Mouse (Mus musculus) hindbrain, embryonic 12.5 days (tissue): ENCODE results near the gene Cdip1. TPM values are rescaled to one million over a fixed set of nuclear protein-coding genes. Genes with fewer than 3 reads are reported as not detected.

ENCODE experiments used
- ATAC-seq: fragments of 200-750 bp; cut with Nextera tagmentation; 2 replicates; pipeline ENCODE4 v1.8.0; 2017; ENCODE audit warnings: moderate TSS enrichment; ENCODE audit not compliant: low FRiP score
- H3K27ac ChIP-seq: fragments of 300-500 bp; sonication (generic); 2 replicates; pipeline ENCODE4 v1.5.1; 2016; ENCODE audit warnings: mild to moderate bottlenecking
- H3K27me3 ChIP-seq: fragments of 300-500 bp; sonication (generic); 2 replicates; pipeline ENCODE4 v1.6.1; 2016; ENCODE audit warnings: mild to moderate bottlenecking
- H3K36me3 ChIP-seq: fragments of 300-500 bp; sonication (generic); 2 replicates; pipeline ENCODE4 v1.6.1; 2016; ENCODE audit warnings: mild to moderate bottlenecking
- H3K4me1 ChIP-seq: fragments of 300-500 bp; sonication (generic); 2 replicates; pipeline ENCODE4 v1.6.1; 2016
- H3K4me2 ChIP-seq: fragments of 300-500 bp; sonication (generic); replicated peaks from 2 replicates; pipeline ENCODE4 v1.6.1; 2016; ENCODE audit warnings: mild to moderate bottlenecking
- H3K4me3 ChIP-seq: fragments of 300-500 bp; sonication (generic); 2 replicates; pipeline ENCODE4 v1.5.1; 2016; ENCODE audit warnings: mild to moderate bottlenecking
- H3K9ac ChIP-seq: fragments of 300-500 bp; sonication (generic); 2 replicates; pipeline ENCODE4 v1.6.1; 2016; ENCODE audit warnings: mild to moderate bottlenecking, moderate library complexity
- H3K9me3 ChIP-seq: fragments of 300-500 bp; sonication (generic); replicated peaks from 2 replicates; pipeline ENCODE4 v1.6.1; 2016; ENCODE audit warnings: mild to moderate bottlenecking
- WGBS: fragments of 180-500 bp; shearing (Covaris S2); methylation state at CpG from one replicate; pipeline ENCODE4 v1.1.7; 2016; 5-methylcytosine and 5-hydroxymethylcytosine counted together
- polyA plus RNA-seq: library from polyadenylated mRNA; unstranded; fragments of >200 nt; fragmentation: Nextera tagmentation; extraction: Ambion mirVana; gene quantifications from 2 replicates; pipeline ENCODE4 v1.2.1, GENCODE M21; 2016

Gene Cdip1
- polyA plus RNA-seq, 1 experiment from 2014 or later: 95.6 TPM

- no peaks in the 10 kb centered on the region for H3K9me3 ChIP-seq
- under 1% methylated on average over 40 of the region's 40 CpGs for WGBS
- peak overlapping the region; percentile 88 for H3K9ac ChIP-seq
- H3K4me3 ChIP-seq: peak overlapping the region; percentile 88
- H3K36me3 ChIP-seq: no peaks in the 10 kb centered on the region
- ATAC-seq: peak; percentile 62
- H3K27ac ChIP-seq: peak overlapping the region; percentile 84
- H3K27me3 ChIP-seq: no peaks in the 10 kb centered on the region
- H3K4me1 ChIP-seq: peaks cover 6% of the 10 kb centered on the region
- peak overlapping the region; percentile 87 for H3K4me2 ChIP-seq
Observed at GRCm38 (mm10) chr16:4726528-4727128, 63.5 kb downstream of the Cdip1 start.

DNA sequence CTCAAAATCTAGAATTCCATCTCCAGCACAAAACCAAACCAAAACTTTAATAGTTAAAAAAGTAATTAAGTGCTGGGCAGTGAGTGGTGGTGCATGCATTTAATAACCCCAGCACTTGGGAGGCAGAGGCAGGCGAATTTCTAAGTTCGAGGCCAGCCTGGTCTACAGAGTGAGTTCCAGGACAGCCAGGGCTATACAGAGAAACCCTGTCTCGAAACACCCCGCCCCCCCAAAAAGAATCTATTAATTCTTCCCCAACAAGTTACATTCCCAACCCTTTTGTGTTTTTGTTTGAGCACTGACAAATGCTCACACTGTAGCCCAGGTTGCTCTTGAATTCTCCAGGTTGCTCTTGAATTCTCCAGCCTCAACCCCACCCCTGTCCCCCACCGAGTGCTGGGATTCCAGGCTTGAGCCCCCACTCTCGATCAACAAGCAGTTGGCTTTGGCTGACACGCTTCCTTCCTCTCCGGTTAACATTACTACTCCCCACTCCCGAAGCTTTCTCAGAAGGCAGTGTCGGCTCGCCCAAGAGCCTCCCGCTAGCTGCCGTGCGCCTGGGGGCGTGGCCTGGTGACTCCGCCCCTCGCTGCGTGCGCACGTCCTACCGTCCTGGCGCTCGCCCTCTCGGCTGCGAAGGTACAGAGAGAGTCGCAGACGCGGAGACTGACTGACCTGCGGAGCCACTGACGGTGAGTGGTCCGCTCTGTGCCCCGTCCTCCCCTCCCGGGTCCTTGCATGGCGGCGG, 64.1 kb downstream of the Cdip1 start, which contains the start of gene Hmox2:
Gene Hmox2, plus strand, starts transcription at position 582 of the 748 bp plus-strand sequence.
- WGBS: 7% methylated on average over 35 of the region's 35 CpGs
- Histone ChIP-seq H3K9me3 (no peaks in the 10 kb centered on the region), H3K27ac (peak within 1 kb of the TSS; percentile 84), H3K27me3 (no peaks in the 10 kb centered on the region), H3K36me3 (no peaks in the 10 kb centered on the region), H3K9ac (peak within 1 kb of the TSS; percentile 88), H3K4me1 (peaks cover 6% of the 10 kb centered on the region), H3K4me2 (peak within 1 kb of the TSS; percentile 87), H3K4me3 (peak within 1 kb of the TSS; percentile 88)
- ATAC-seq: peak; percentile 96

DNA sequence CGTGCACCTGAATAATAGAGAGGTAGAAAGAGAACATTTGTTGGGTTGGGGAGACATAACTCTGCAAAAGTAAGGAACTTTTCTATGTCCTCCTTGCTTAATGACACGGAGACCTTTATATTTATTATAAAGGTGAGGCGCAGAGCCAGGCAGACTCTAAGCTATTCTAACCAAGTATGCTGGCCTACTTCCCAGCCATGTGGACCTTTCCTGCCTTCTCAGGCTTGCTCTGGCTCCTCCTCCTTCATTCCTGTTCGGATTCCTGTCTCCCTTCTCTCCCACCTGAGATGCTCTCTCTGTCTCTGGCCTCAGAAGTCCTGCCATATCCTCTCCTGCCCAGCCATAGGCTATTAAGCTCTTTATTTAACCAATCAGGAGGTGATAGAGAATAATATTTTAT, 64.8 kb downstream of the Cdip1 start:
- no peak for ATAC-seq
- H3K9ac ChIP-seq: no peak overlapping the region

GRCm38 (mm10) chr16:4722915-4723209, 67.2 kb downstream of the Cdip1 start:
- H3K9me3 ChIP-seq: no peaks in the 10 kb centered on the region
- H3K27me3 ChIP-seq: no peaks in the 10 kb centered on the region
- no peak overlapping the region for H3K27ac ChIP-seq
- H3K36me3 ChIP-seq: no peaks in the 10 kb centered on the region
- no peak for ATAC-seq
- peaks cover 16% of the 10 kb centered on the region for H3K4me1 ChIP-seq
- no peak overlapping the region for H3K9ac ChIP-seq
- 70% methylated on average over 3 of the region's 3 CpGs for WGBS
- H3K4me3 ChIP-seq: no peak overlapping the region
- H3K4me2 ChIP-seq: no peak overlapping the region

More for the DNA sequence above, 64.8 kb downstream of the Cdip1 start:
- Histone ChIP-seq H3K4me1 (peaks cover 6% of the 10 kb centered on the region), H3K4me2 (no peak overlapping the region), H3K27ac (no peak overlapping the region), H3K4me3 (no peak overlapping the region), H3K36me3 (no peaks in the 10 kb centered on the region), H3K9me3 (no peaks in the 10 kb centered on the region), H3K27me3 (no peaks in the 10 kb centered on the region)
- WGBS: 82% methylated on average over 4 of the region's 4 CpGs

DNA sequence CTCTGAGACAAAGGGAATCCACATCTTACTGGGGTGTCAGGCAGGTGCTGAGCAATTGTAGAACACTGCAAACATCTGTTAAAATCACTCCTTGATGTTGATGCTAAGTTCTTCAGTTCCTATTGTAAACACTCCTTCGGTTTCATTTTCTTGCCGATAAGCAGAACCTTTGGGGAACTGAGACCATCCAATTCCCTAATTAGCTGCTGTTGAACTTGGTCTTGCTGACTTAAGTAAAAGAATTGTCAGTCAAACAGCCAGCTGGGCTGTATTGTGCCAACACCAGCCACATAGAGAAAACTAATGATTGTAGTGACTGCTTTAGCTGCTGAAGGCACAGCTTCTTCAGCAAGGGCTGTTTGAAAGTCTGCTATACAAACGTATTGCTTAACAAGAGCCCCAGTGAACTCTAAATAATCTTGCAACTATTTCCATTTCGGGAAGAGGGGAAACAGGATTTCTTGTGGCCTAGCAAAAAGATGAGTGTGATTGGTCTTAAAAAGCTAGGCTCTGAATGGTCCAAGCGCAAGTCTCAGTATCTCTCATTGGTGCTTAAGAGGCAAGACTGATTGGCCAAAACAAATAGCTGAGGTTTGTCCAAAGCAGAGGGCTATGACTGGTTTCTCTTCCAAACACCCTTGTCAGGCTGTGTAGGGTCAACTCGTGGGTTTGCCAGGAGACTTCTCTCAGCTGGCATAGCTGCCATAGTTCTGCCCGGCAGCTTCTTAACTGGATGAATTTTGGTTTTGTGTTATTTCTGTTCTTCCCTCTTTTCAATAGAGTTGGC, 67.8 kb downstream of the Cdip1 start:
- Histone ChIP-seq H3K9ac (no peak overlapping the region), H3K4me1 (peaks cover 20% of the 10 kb centered on the region), H3K27me3 (no peaks in the 10 kb centered on the region), H3K4me3 (no peak overlapping the region), H3K36me3 (no peaks in the 10 kb centered on the region), H3K27ac (no peak overlapping the region), H3K9me3 (no peaks in the 10 kb centered on the region), H3K4me2 (no peak overlapping the region)
- ATAC-seq: no peak
- 80% methylated on average over 7 of the region's 7 CpGs for WGBS

DNA sequence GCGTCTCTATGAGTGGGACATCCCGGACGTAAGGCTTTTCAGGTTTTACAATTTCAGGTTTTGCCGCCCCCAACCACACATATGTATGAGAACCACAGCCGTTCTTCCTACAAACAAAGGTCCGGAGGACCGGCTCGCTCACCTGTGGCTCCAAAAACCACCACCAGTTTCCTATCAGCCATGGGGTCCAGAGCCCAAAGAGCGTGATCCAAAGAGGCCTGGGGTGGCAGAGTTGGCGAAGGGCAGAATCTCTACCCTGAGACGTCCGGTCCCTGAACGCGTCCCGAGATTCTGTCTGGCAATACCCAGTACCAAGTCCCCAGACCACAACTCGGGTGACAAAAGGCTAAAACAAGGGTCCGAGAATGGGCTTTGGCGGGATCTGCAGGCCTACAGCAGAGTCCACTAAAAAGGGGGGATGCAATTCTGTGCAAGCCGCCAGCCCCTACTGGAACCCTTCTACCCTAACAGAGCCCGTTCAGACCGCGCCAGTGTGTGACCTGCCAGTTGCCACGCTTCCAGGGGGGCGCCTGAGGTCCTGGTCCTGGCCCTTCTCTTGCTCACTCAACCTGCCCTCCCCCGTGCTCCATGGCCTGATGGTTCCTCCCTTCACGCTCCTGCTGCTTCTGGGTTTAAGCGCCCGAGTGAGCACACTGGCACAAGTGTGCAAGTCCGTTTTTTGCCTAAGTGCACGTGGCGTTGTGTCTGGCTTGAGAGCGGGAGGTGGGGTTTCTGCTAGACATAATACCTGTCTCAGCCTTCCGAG, 71.2 kb downstream of the Cdip1 start, which contains the start of gene Nmral1:
Gene Nmral1, minus strand, starts transcription at position 604 of the 766 bp plus-strand sequence.
- Histone ChIP-seq H3K9ac (peak within 1 kb of the TSS; percentile 81), H3K27me3 (no peaks in the 10 kb centered on the region), H3K27ac (peak within 1 kb of the TSS; percentile 87), H3K4me3 (peak within 1 kb of the TSS; percentile 66), H3K9me3 (no peaks in the 10 kb centered on the region), H3K4me1 (peaks cover 17% of the 10 kb centered on the region), H3K4me2 (peak within 1 kb of the TSS; percentile 69), H3K36me3 (peaks cover 23% of the 10 kb centered on the region)
- peak; percentile 92 for ATAC-seq
- 9% methylated on average over 33 of the region's 33 CpGs for WGBS

- 69% methylated on average over 3 of the region's 3 CpGs for WGBS
- no peaks in the 10 kb centered on the region for H3K9me3 ChIP-seq
- peak overlapping the region; percentile 81; the same call in 1 of the 2 replicates for H3K9ac ChIP-seq
- ATAC-seq: no peak
- peak overlapping the region; percentile 69 for H3K4me2 ChIP-seq
- no peaks in the 10 kb centered on the region for H3K27me3 ChIP-seq
- peak overlapping the region; percentile 66 for H3K4me3 ChIP-seq
- H3K27ac ChIP-seq: no peak overlapping the region
- H3K36me3 ChIP-seq: peaks cover 34% of the 10 kb centered on the region
- peaks cover 17% of the 10 kb centered on the region for H3K4me1 ChIP-seq
Observed at GRCm38 (mm10) chr16:4717866-4718265, 72.2 kb downstream of the Cdip1 start.

DNA sequence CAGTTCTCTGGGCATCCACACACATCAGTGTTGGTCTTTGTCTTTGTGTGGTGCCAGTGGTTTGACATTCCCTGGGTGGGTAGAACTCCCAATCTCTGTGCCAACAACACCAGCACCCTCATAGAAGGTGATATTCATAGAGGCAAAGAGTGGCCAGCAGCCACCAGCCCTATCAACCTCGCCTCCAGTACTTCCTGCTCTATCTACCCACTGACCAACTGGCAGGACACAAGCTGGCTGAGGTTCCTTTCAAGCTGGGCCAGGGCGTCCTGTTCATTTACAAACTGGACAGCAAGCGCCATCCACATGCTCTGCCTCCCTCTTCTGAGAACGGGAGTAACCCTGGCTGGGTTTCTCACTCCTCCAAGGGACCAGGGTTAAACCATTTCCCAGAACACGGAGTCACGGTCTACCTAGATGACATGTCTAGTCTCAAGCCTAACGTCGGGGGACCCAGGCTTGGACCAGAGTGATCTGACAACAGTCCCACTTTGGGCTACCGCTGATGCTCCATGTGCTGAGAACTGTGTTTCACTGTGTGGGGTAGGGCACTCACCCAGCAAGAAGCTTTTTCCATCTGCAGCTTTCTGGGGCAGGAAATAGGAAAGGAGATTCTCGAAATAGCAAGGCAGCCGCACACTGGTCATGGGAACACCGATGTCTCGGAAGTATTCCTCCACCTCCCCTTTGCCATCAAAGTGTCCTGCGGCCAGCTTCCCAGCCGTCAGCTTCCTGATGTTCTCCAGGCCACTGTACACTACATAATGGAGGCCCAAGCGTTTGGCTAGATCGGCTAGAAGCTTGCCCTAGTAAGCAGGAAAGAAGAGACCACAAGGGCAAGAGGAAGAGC, 76.0 kb downstream of the Cdip1 start:
- H3K9ac ChIP-seq: no peak overlapping the region
- 93% methylated on average over 17 of the region's 17 CpGs for WGBS
- peaks cover 10% of the 10 kb centered on the region for H3K4me1 ChIP-seq
- no peak overlapping the region for H3K4me3 ChIP-seq
- no peaks in the 10 kb centered on the region for H3K9me3 ChIP-seq
- ATAC-seq: no peak
- H3K4me2 ChIP-seq: no peak overlapping the region
- H3K27ac ChIP-seq: no peak overlapping the region
- H3K36me3 ChIP-seq: peaks cover 67% of the 10 kb centered on the region
- no peaks in the 10 kb centered on the region for H3K27me3 ChIP-seq

GRCm38 (mm10) chr16:4711173-4711572, 78.9 kb downstream of the Cdip1 start:
- Histone ChIP-seq H3K36me3 (peaks cover 94% of the 10 kb centered on the region), H3K9me3 (no peaks in the 10 kb centered on the region), H3K27ac (no peak overlapping the region), H3K4me2 (no peak overlapping the region), H3K9ac (no peak overlapping the region), H3K4me3 (no peak overlapping the region), H3K27me3 (no peaks in the 10 kb centered on the region), H3K4me1 (no peaks in the 10 kb centered on the region)
- no peak for ATAC-seq
- WGBS: 93% methylated on average over 4 of the region's 4 CpGs

DNA sequence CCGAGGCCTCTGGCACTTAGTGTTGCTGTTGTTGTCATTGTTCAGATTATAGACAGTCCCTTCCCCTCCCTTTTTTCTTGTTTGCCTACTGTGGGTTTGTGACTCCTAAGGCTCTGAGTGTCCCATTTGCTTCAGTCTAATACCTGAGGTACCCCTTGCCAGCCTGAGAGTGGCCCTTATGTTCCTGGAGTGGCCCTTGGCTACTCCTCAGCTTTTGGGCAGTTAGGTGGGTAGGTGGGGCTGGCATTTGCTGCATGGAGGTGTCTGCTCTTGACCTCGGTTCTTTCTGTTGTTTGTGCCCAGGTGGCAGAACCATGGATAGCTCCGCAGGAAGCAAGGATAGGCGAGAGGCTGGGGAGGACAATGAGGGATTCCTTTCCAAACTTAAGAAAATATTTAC, 84.6 kb downstream of the Cdip1 start:
- no peak overlapping the region for H3K27ac ChIP-seq
- no peak overlapping the region for H3K9ac ChIP-seq
- H3K4me2 ChIP-seq: no peak overlapping the region
- no peak overlapping the region for H3K4me3 ChIP-seq
- no peaks in the 10 kb centered on the region for H3K4me1 ChIP-seq
- no peak for ATAC-seq
- peaks cover 97% of the 10 kb centered on the region for H3K36me3 ChIP-seq
- H3K27me3 ChIP-seq: no peaks in the 10 kb centered on the region
- 80% methylated on average over 4 of the region's 4 CpGs for WGBS
- H3K9me3 ChIP-seq: no peaks in the 10 kb centered on the region

GRCm38 (mm10) chr16:4702646-4703045, 87.4 kb downstream of the Cdip1 start:
- Histone ChIP-seq H3K27me3 (no peaks in the 10 kb centered on the region), H3K9ac (no peak overlapping the region), H3K27ac (no peak overlapping the region), H3K4me1 (no peaks in the 10 kb centered on the region), H3K4me2 (no peak overlapping the region), H3K4me3 (no peak overlapping the region), H3K36me3 (peaks cover 96% of the 10 kb centered on the region), H3K9me3 (no peaks in the 10 kb centered on the region)
- no peak for ATAC-seq
- 74% methylated on average over 1 of the region's 1 CpGs for WGBS
